ENCODE assay signal across 24 mouse cellular contexts in the genomic region with DNA sequence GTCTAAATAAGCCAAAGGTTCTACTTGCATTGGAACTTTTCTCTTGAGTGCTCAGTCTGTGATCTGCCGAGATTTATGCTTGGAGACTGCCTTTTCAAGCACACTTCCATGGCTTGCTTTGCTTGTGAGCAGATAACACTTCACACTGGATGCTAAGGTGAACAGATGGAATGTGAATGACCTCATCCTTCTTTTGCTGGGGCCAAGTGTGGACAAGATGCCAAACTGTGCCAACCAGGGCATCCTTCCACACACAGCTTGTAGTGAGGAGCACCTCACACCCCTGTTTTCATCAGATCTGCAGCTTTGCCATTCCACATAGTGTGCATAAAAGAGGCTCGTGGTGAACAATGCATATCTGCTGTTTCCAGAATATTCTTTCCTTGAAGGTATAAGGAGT. TPM values are rescaled to one million over a fixed set of nuclear protein-coding genes. Genes with fewer than 3 reads are reported as not detected.
A peak's percentile ranks its signal among the peaks of the same experiment; 100 is the strongest.
DNase-seq lines count a peak whose midpoint lies in the region; ATAC-seq and TF ChIP-seq lines count a peak whose summit lies in the region.
"Had no signal": no experiment of that assay in that cellular context is flagged by ENCODE, and none has a peak within 500 bp of the region (broad histone marks: within the 10 kb centered on the region; RNA-seq: fewer than 3 reads in every experiment).

No protein-coding gene starts in this region.

- H3K4me3 ChIP-seq in hindbrain, postnatal 0 days (ENCODE audit: low read length), result no peak overlapping the region
- H3K4me3 ChIP-seq in hindbrain, embryonic 10.5 days, result no peak overlapping the region
- H3K4me3 ChIP-seq in forebrain, embryonic 16.5 days (replicated peaks; ENCODE audit: low read length), result no peak overlapping the region
- H3K4me3 ChIP-seq: embryonic facial prominence, embryonic 13.5 days; heart, embryonic 12.5 days; layer of hippocampus, adult 2 months; midbrain, embryonic 13.5 days had no signal

- WGBS in hindbrain, postnatal 0 days, result 62% methylated on average over 2 of the region's 2 CpGs
- WGBS in hindbrain, embryonic 10.5 days, result 83% methylated on average over 2 of the region's 2 CpGs
- WGBS in forebrain, embryonic 16.5 days, result 43% methylated on average over 2 of the region's 2 CpGs

- H3K9ac ChIP-seq in hindbrain, postnatal 0 days (replicated peaks; ENCODE audit: low read length), result no peak overlapping the region
- H3K9ac ChIP-seq in forebrain, embryonic 16.5 days (replicated peaks; ENCODE audit: low read depth, low read length), result no peak overlapping the region
- H3K9ac ChIP-seq: embryonic facial prominence, embryonic 13.5 days; heart, embryonic 12.5 days; liver, postnatal 0 days; midbrain, embryonic 13.5 days had no signal

- H3K27ac ChIP-seq in hindbrain, postnatal 0 days, result peak overlapping the region; percentile 7; the same call in 1 of the 2 replicates
- H3K27ac ChIP-seq in hindbrain, embryonic 10.5 days, result no peak overlapping the region
- H3K27ac ChIP-seq in forebrain, embryonic 16.5 days (ENCODE audit: low read length), result no peak overlapping the region
- H3K27ac ChIP-seq: embryonic facial prominence, embryonic 13.5 days; layer of hippocampus, adult 2 months; midbrain, embryonic 13.5 days had no signal

- H3K4me1 ChIP-seq in hindbrain, postnatal 0 days (ENCODE audit: insufficient read depth, low read length), result no peaks in the 10 kb centered on the region
- H3K4me1 ChIP-seq in hindbrain, embryonic 10.5 days (replicated peaks), result no peaks in the 10 kb centered on the region
- no peaks in the 10 kb centered on the region for H3K4me1 ChIP-seq in forebrain, embryonic 16.5 days (replicated peaks; ENCODE audit: control insufficient read depth, insufficient read depth, low read length)
- H3K4me1 ChIP-seq: embryonic facial prominence, embryonic 13.5 days; heart, embryonic 12.5 days; midbrain, embryonic 13.5 days had no signal

- DNase-seq in hindbrain, postnatal 0 days (ENCODE audit: low spot score), result peak; percentile 43
- DNase-seq in hindbrain, embryonic 10.5 days (ENCODE audit: low spot score), result no peak
- DNase-seq in cerebellum, adult 8-10 months, result peak; percentile 86
- no peak for DNase-seq in liver
- no peak for DNase-seq in heart, postnatal 25 days (ENCODE audit: low spot score)
- DNase-seq: adrenal gland, postnatal 25 days; heart, postnatal 14 days; kidney, adult 2 months; kidney, postnatal 14 days; layer of hippocampus, postnatal 36 days; liver, postnatal 0 days; lung, postnatal 10 days; thymus, postnatal 25 days had no signal

- intact Hi-C loops in heart, postnatal 25 days (cut with DNase I), result no loop called here

- no peaks in the 10 kb centered on the region for H3K9me3 ChIP-seq in hindbrain, postnatal 0 days (ENCODE audit: low read length)
- H3K9me3 ChIP-seq in hindbrain, embryonic 10.5 days, result no peaks in the 10 kb centered on the region
- no peaks in the 10 kb centered on the region for H3K9me3 ChIP-seq in forebrain, embryonic 16.5 days (ENCODE audit: control insufficient read depth, low read length)
- H3K9me3 ChIP-seq: embryonic facial prominence, embryonic 13.5 days; heart, embryonic 12.5 days; midbrain, embryonic 13.5 days had no signal

- no peaks in the 10 kb centered on the region for H3K27me3 ChIP-seq in hindbrain, postnatal 0 days (ENCODE audit: insufficient read depth, low read length)
- H3K27me3 ChIP-seq in hindbrain, embryonic 10.5 days (ENCODE audit: insufficient read depth, poor library complexity, severe bottlenecking), result no peaks in the 10 kb centered on the region
- H3K27me3 ChIP-seq in forebrain, embryonic 16.5 days (replicated peaks; ENCODE audit: control insufficient read depth, insufficient read depth, low read length), result no peaks in the 10 kb centered on the region
- H3K27me3 ChIP-seq: embryonic facial prominence, embryonic 13.5 days; heart, embryonic 12.5 days; midbrain, embryonic 13.5 days had no signal

- ATAC-seq in hindbrain, postnatal 0 days, result peak; percentile 80
- ATAC-seq in cerebellum, adult (ENCODE audit: insufficient number of reproducible peaks, low FRiP score, low TSS enrichment), result peak; percentile 97
- ATAC-seq in forebrain, embryonic 16.5 days, result peak; percentile 71
- ATAC-seq: liver, postnatal 0 days; midbrain, embryonic 13.5 days had no signal

- H3K4me2 ChIP-seq in hindbrain, postnatal 0 days (ENCODE audit: low read depth, low read length), result no peak overlapping the region
- H3K4me2 ChIP-seq in forebrain, embryonic 16.5 days (ENCODE audit: low read length), result no peak overlapping the region
- H3K4me2 ChIP-seq: embryonic facial prominence, embryonic 13.5 days; heart, embryonic 12.5 days; midbrain, embryonic 13.5 days had no signal

- H3K36me3 ChIP-seq in hindbrain, postnatal 0 days (ENCODE audit: insufficient read depth, low read length), result no peaks in the 10 kb centered on the region
- H3K36me3 ChIP-seq in hindbrain, embryonic 10.5 days, result no peaks in the 10 kb centered on the region
- H3K36me3 ChIP-seq in forebrain, embryonic 16.5 days (ENCODE audit: control insufficient read depth, insufficient read depth), result no peaks in the 10 kb centered on the region
- H3K36me3 ChIP-seq: embryonic facial prominence, embryonic 13.5 days; heart, embryonic 12.5 days; midbrain, embryonic 13.5 days had no signal

- no peak for TF ChIP-seq CTCF in hindbrain, postnatal 0 days (IDR thresholded peaks at IDR 0.05; ENCODE audit: low read depth)

RNA-seq across cellular contexts. Expression of a gene that starts 29.7 kb away (rescaled TPM):
- total RNA-seq in hindbrain, postnatal 0 days (2014; rRNA removed), result not detected in 2 replicates
- not detected in 2 replicates for polyA plus RNA-seq in hindbrain, postnatal 0 days (2015; fragmentation: Nextera tagmentation; extraction: Ambion mirVana)
- not detected in 2 replicates for polyA plus RNA-seq in hindbrain, embryonic 10.5 days (2016; fragmentation: Nextera tagmentation; extraction: Ambion mirVana)
- not detected in 2 replicates for polyA plus RNA-seq in forebrain, embryonic 16.5 days (2015; fragmentation: Nextera tagmentation; extraction: Ambion mirVana)
- total RNA-seq in heart, postnatal 25 days (2021), result not detected
- total RNA-seq: adrenal gland, postnatal 25 days; gastrocnemius, postnatal 4 days; heart, postnatal 14 days; layer of hippocampus, adult 2 months; layer of hippocampus, postnatal 36 days; left cerebral cortex, postnatal 25 days; liver, adult 2 months; megakaryocyte progenitor cell, adult 5-6 weeks had no signal
- polyA plus RNA-seq: embryonic facial prominence, embryonic 13.5 days; heart, embryonic 12.5 days; kidney, adult 2 months; liver, adult 2 months; liver, postnatal 0 days; midbrain, embryonic 13.5 days; neural tube, embryonic 14.5 days had no signal

Comparison
In these comparisons a context has a peak if more than half of its experiments do, and no peak if none do; other contexts are left out.
1. DNase-seq: peak in hindbrain, postnatal 0 days (single experiment) and cerebellum, adult 8-10 months (single experiment); none in hindbrain, embryonic 10.5 days (single experiment), liver (single experiment) and heart, postnatal 25 days (single experiment).
2. Peak in every context shown above with its lines, with median percentiles within 50 percentile points of each other: ATAC-seq.